Mouse (Mus musculus) heart, embryonic 11.5 days (tissue): ENCODE measurements around the gene Ifih1. TPM values are rescaled to one million over a fixed set of nuclear protein-coding genes. Genes with fewer than 3 reads are reported as not detected.

Experiments
- ATAC-seq: fragments of 200-750 bp; cut with Nextera tagmentation; replicated peaks from 2 replicates; pipeline ENCODE4 v1.8.0; 2017; ENCODE audit warnings: moderate library complexity; ENCODE audit not compliant: insufficient number of reproducible peaks, low FRiP score, low TSS enrichment
- H3K27ac ChIP-seq: fragments of 300-500 bp; sonication (generic); 2 replicates; pipeline ENCODE4 v1.5.1; 2014; ENCODE audit warnings: mild to moderate bottlenecking, low read depth, low read length
- H3K27me3 ChIP-seq: fragments of 300-500 bp; sonication (generic); 2 replicates; pipeline ENCODE4 v1.6.1; 2014; ENCODE audit warnings: mild to moderate bottlenecking, low read length, mixed read lengths; ENCODE audit not compliant: control insufficient read depth, insufficient read depth
- H3K36me3 ChIP-seq: fragments of 300-500 bp; sonication (generic); 2 replicates; pipeline ENCODE4 v1.6.1; 2014; ENCODE audit warnings: mild to moderate bottlenecking, low read length, moderate library complexity, mixed read lengths; ENCODE audit not compliant: control insufficient read depth, insufficient read depth
- H3K4me1 ChIP-seq: fragments of 300-500 bp; sonication (generic); 2 replicates; pipeline ENCODE4 v1.6.1; 2014; ENCODE audit warnings: low read length; ENCODE audit not compliant: control insufficient read depth, insufficient read depth
- H3K4me2 ChIP-seq: fragments of 300-500 bp; sonication (generic); 2 replicates; pipeline ENCODE4 v1.6.1; 2014; ENCODE audit warnings: mild to moderate bottlenecking, moderate library complexity
- H3K4me3 ChIP-seq: fragments of 300-500 bp; sonication (generic); 2 replicates; pipeline ENCODE4 v1.5.1; 2014; ENCODE audit warnings: low read depth, low read length
- H3K9ac ChIP-seq: fragments of 300-500 bp; sonication (generic); 2 replicates; pipeline ENCODE4 v1.6.1; 2014; ENCODE audit warnings: mild to moderate bottlenecking, low read depth, low read length, moderate library complexity
- H3K9me3 ChIP-seq: fragments of 300-500 bp; sonication (generic); replicated peaks from 2 replicates; pipeline ENCODE4 v1.6.1; 2016; ENCODE audit warnings: low read length; ENCODE audit not compliant: control insufficient read depth
- WGBS: fragments of 180-500 bp; shearing (Covaris S2); extraction: QIAGEN DNeasy Blood & Tissue Kit; methylation state at CpG from one replicate; pipeline ENCODE4 v1.1.7; 2014; ENCODE audit not compliant: insufficient replicate concordance; 5-methylcytosine and 5-hydroxymethylcytosine counted together
- polyA plus RNA-seq: library from polyadenylated mRNA; unstranded; fragments of >200 nt; fragmentation: Nextera tagmentation; extraction: Ambion mirVana; gene quantifications from 2 replicates; pipeline ENCODE4 v1.2.1, GENCODE M21; 2014

The Ifih1 gene
- polyA plus RNA-seq, 1 experiment from 2014 or later = 0.80 TPM

- no peaks in the 10 kb centered on the region for H3K4me1 ChIP-seq
- H3K9ac ChIP-seq = no peak overlapping the region
- H3K27ac ChIP-seq = no peak overlapping the region
- no peaks in the 10 kb centered on the region for H3K27me3 ChIP-seq
- 65% methylated on average over 4 of the region's 4 CpGs for WGBS
- no peak overlapping the region for H3K4me3 ChIP-seq
- no peak for ATAC-seq
- H3K36me3 ChIP-seq = no peaks in the 10 kb centered on the region
- H3K4me2 ChIP-seq = no peak overlapping the region
- no peaks in the 10 kb centered on the region for H3K9me3 ChIP-seq
Measured at GRCm38 (mm10) chr2:62589333-62589732, 56.7 kb downstream of the Ifih1 start.

- Histone ChIP-seq H3K4me1 (no peaks in the 10 kb centered on the region), H3K9me3 (no peaks in the 10 kb centered on the region), H3K36me3 (no peaks in the 10 kb centered on the region), H3K9ac (no peak overlapping the region), H3K27me3 (no peaks in the 10 kb centered on the region), H3K27ac (no peak overlapping the region), H3K4me2 (no peak overlapping the region), H3K4me3 (no peak overlapping the region)
- 71% methylated on average over 5 of the region's 5 CpGs for WGBS
- no peak for ATAC-seq
Measured at GRCm38 (mm10) chr2:62585769-62586168, 60.3 kb downstream of the Ifih1 start.

- Histone ChIP-seq H3K4me2 (no peak overlapping the region), H3K4me1 (no peaks in the 10 kb centered on the region), H3K4me3 (no peak overlapping the region), H3K9me3 (no peaks in the 10 kb centered on the region), H3K27ac (no peak overlapping the region), H3K36me3 (no peaks in the 10 kb centered on the region), H3K27me3 (no peaks in the 10 kb centered on the region), H3K9ac (no peak overlapping the region)
- no peak for ATAC-seq
- WGBS = 81% methylated on average over 3 of the region's 3 CpGs
Measured at GRCm38 (mm10) chr2:62574962-62575361, 71.1 kb downstream of the Ifih1 start.

- Histone ChIP-seq H3K27ac (no peak overlapping the region), H3K27me3 (no peaks in the 10 kb centered on the region), H3K36me3 (no peaks in the 10 kb centered on the region), H3K4me1 (no peaks in the 10 kb centered on the region), H3K9ac (no peak overlapping the region), H3K9me3 (no peaks in the 10 kb centered on the region), H3K4me2 (no peak overlapping the region), H3K4me3 (no peak overlapping the region)
- ATAC-seq = no peak
- 81% methylated on average over 7 of the region's 7 CpGs for WGBS
Measured at GRCm38 (mm10) chr2:62574250-62574649, 71.8 kb downstream of the Ifih1 start.

GRCm38 (mm10) chr2:62573753-62574159, 72.3 kb downstream of the Ifih1 start, which contains the start of gene Fap:
TSS of gene Fap (minus strand) at chr2:62574075.
- H3K4me2 ChIP-seq = no peak within 1 kb of the TSS
- no peak within 1 kb of the TSS for H3K9ac ChIP-seq
- no peaks in the 10 kb centered on the region for H3K9me3 ChIP-seq
- no peaks in the 10 kb centered on the region for H3K4me1 ChIP-seq
- H3K27ac ChIP-seq = no peak within 1 kb of the TSS
- H3K27me3 ChIP-seq = no peaks in the 10 kb centered on the region
- no peak for ATAC-seq
- no peak within 1 kb of the TSS for H3K4me3 ChIP-seq
- WGBS = 78% methylated on average over 12 of the region's 12 CpGs
- H3K36me3 ChIP-seq = no peaks in the 10 kb centered on the region

GRCm38 (mm10) chr2:62573099-62573752, 72.8 kb downstream of the Ifih1 start:
- Histone ChIP-seq H3K36me3 (no peaks in the 10 kb centered on the region), H3K4me1 (no peaks in the 10 kb centered on the region), H3K4me2 (no peak overlapping the region), H3K9ac (no peak overlapping the region), H3K27ac (no peak overlapping the region), H3K4me3 (no peak overlapping the region), H3K27me3 (no peaks in the 10 kb centered on the region), H3K9me3 (no peaks in the 10 kb centered on the region)
- WGBS = 80% methylated on average over 10 of the region's 10 CpGs
- ATAC-seq = no peak

- H3K9ac ChIP-seq = no peak overlapping the region
- 83% methylated on average over 1 of the region's 1 CpGs for WGBS
- ATAC-seq = no peak
- H3K27me3 ChIP-seq = no peaks in the 10 kb centered on the region
- H3K4me2 ChIP-seq = no peak overlapping the region
- H3K9me3 ChIP-seq = no peaks in the 10 kb centered on the region
- no peaks in the 10 kb centered on the region for H3K36me3 ChIP-seq
- H3K27ac ChIP-seq = no peak overlapping the region
- H3K4me1 ChIP-seq = no peaks in the 10 kb centered on the region
- H3K4me3 ChIP-seq = no peak overlapping the region
Measured at GRCm38 (mm10) chr2:62564687-62565086, 81.4 kb downstream of the Ifih1 start.

- H3K36me3 ChIP-seq = no peaks in the 10 kb centered on the region
- H3K9ac ChIP-seq = no peak overlapping the region
- H3K27ac ChIP-seq = no peak overlapping the region
- ATAC-seq = no peak
- no peaks in the 10 kb centered on the region for H3K4me1 ChIP-seq
- WGBS = 71% methylated on average over 5 of the region's 5 CpGs
- no peaks in the 10 kb centered on the region for H3K27me3 ChIP-seq
- H3K9me3 ChIP-seq = no peaks in the 10 kb centered on the region
- H3K4me2 ChIP-seq = no peak overlapping the region
- H3K4me3 ChIP-seq = no peak overlapping the region
Measured at GRCm38 (mm10) chr2:62562661-62563485, 83.2 kb downstream of the Ifih1 start.
